Mouse (Mus musculus): ENCODE results near the gene Sema5b. TPM values are rescaled to one million over a fixed set of nuclear protein-coding genes. Genes with fewer than 3 reads are reported as not detected.

The Sema5b gene
- polyA plus RNA-seq, 1 experiment, result 0.28 TPM

DNA sequence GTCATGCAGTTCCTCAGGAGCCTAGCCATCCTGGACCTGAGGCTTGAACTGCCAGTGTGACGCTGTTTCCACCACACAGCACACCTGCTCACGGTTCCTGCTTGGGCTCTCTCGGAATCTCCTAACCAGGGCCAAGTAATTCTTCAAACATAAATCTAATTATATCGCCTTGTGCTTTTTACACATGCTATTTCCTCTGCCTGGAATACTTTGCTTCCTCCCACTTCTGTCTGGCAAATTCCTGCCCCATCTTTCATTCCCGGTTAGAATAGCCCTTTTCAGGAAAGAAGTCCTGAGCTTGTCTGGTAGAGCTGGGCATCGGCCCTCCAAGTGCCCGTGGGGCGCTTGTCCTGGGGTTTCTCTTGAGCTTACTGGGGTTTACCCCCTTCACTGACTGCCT lies 3.3 kb upstream of the Sema5b start:
- no peak overlapping the region for H3K4me3 ChIP-seq (ENCODE audit: extremely low read depth, insufficient read depth, insufficient read length)
- peaks cover 2% of the 10 kb centered on the region; the same call in 1 of the 2 replicates for H3K4me1 ChIP-seq (ENCODE audit: control insufficient read depth, insufficient read depth, insufficient read length)
- no peak for DNase-seq (ENCODE audit: low read depth in 1 of 2, low spot score in 2 of 2)
- 72% methylated on average over 8 of the region's 8 CpGs for WGBS
- H3K36me3 ChIP-seq (ENCODE audit: control insufficient read depth, insufficient read depth, low read length), result no peaks in the 10 kb centered on the region
- no peak overlapping the region for H3K27ac ChIP-seq (ENCODE audit: insufficient read depth, low read length)
- peaks cover 13% of the 10 kb centered on the region for H3K27me3 ChIP-seq (ENCODE audit: control insufficient read depth, insufficient read depth, low read length)
- TF ChIP-seq CTCF (IDR thresholded peaks at IDR 0.05; ENCODE audit: extremely low read depth, insufficient read depth, insufficient read length, insufficient replicate concordance) (no peak), POLR2A (IDR thresholded peaks at IDR 0.05; ENCODE audit: low read depth, low read length) (no peak)

DNA sequence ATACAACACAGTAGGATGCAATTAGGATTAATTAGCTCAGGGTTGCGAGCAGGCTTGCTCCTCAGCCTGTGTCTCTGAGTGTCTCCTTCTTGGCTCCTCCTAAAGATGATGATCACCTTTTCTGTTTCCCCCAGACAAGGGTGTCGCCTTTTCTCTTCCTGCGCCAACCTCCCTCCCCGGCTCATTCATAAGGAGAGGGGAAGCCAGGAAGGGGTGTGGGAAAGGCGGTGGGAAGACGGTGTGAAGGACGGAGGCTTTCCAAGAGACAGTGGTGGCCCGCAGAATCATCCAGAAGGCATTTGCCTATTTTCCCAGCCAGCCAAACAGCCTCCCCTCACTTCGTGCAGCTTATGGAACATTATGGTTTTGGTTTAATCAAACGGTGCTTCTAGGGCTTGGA lies 1.9 kb upstream of the Sema5b start:
- DNase-seq (ENCODE audit: low read depth in 1 of 2, low spot score in 2 of 2), result no peak
- Histone ChIP-seq H3K27ac (ENCODE audit: insufficient read depth, low read length) (no peak overlapping the region), H3K4me3 (ENCODE audit: extremely low read depth, insufficient read depth, insufficient read length) (no peak overlapping the region), H3K36me3 (ENCODE audit: control insufficient read depth, insufficient read depth, low read length) (no peaks in the 10 kb centered on the region), H3K4me1 (ENCODE audit: control insufficient read depth, insufficient read depth, insufficient read length) (peaks cover 2% of the 10 kb centered on the region; the same call in 1 of the 2 replicates), H3K27me3 (ENCODE audit: control insufficient read depth, insufficient read depth, low read length) (peaks cover 13% of the 10 kb centered on the region)
- 45% methylated on average over 10 of the region's 10 CpGs for WGBS
- no peak for TF ChIP-seq CTCF (IDR thresholded peaks at IDR 0.05; ENCODE audit: extremely low read depth, insufficient read depth, insufficient read length, insufficient replicate concordance)
- TF ChIP-seq POLR2A (IDR thresholded peaks at IDR 0.05; ENCODE audit: low read depth, low read length), result no peak

DNA sequence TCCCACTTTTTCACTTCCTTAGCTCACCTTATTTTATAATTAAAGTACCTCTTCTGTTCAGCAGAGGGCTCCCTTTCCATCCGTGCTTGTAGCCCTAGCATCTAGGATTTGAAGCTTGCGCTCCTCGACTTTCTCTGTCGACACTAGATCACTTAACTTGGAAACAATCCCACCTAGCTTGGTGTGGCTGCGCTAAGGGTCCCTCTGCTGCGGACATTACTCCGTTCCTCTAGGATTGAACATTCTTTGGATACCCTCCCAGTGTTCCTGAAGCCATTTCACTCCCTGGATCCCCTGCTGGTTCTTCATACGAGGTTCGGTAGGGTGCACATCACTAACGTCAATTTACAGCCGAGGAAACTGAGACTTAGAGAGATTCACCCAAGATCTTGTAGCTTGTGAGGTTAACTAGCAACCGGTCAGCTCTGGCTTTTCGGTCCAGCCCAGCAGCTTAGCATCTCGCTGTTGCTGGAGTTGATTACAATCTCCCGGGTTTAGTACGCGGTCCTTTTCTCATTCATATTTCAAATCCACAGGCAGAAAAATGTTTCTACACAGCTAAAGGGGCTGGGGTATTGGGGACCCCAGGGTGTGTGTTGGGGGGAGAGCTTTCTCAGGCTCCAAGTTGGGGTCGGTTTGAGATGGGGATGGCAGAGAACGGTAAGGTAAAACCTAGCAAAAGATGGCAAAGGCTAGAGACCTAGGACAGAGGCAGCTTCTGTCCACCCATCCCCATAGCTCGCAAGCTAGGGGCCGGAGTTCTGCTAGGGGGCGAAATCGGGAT lies 420 bp upstream of the Sema5b start:
- DNase-seq (ENCODE audit: low read depth in 1 of 2, low spot score in 2 of 2), result no peak
- Histone ChIP-seq H3K27ac (ENCODE audit: insufficient read depth, low read length) (no peak overlapping the region), H3K27me3 (ENCODE audit: control insufficient read depth, insufficient read depth, low read length) (peaks cover 13% of the 10 kb centered on the region), H3K36me3 (ENCODE audit: control insufficient read depth, insufficient read depth, low read length) (no peaks in the 10 kb centered on the region), H3K4me3 (ENCODE audit: extremely low read depth, insufficient read depth, insufficient read length) (no peak overlapping the region), H3K4me1 (ENCODE audit: control insufficient read depth, insufficient read depth, insufficient read length) (peaks cover 2% of the 10 kb centered on the region; the same call in 1 of the 2 replicates)
- TF ChIP-seq POLR2A (IDR thresholded peaks at IDR 0.05; ENCODE audit: low read depth, low read length), result no peak
- no peak for TF ChIP-seq CTCF (IDR thresholded peaks at IDR 0.05; ENCODE audit: extremely low read depth, insufficient read depth, insufficient read length, insufficient replicate concordance)
- 4% methylated on average over 23 of the region's 23 CpGs for WGBS

GRCm38 (mm10) chr16:35541661-35542420 lies 896 bp downstream of the Sema5b start:
- 5% methylated on average over 54 of the region's 54 CpGs for WGBS
- H3K36me3 ChIP-seq (ENCODE audit: control insufficient read depth, insufficient read depth, low read length), result no peaks in the 10 kb centered on the region
- TF ChIP-seq CTCF (IDR thresholded peaks at IDR 0.05; ENCODE audit: extremely low read depth, insufficient read depth, insufficient read length, insufficient replicate concordance), result no peak
- TF ChIP-seq POLR2A (IDR thresholded peaks at IDR 0.05; ENCODE audit: low read depth, low read length), result no peak
- peaks cover 13% of the 10 kb centered on the region for H3K27me3 ChIP-seq (ENCODE audit: control insufficient read depth, insufficient read depth, low read length)
- H3K27ac ChIP-seq (ENCODE audit: insufficient read depth, low read length), result no peak overlapping the region
- DNase-seq (ENCODE audit: low read depth in 1 of 2, low spot score in 2 of 2), result no peak
- H3K4me3 ChIP-seq (ENCODE audit: extremely low read depth, insufficient read depth, insufficient read length), result no peak overlapping the region
- peaks cover 2% of the 10 kb centered on the region; the same call in 1 of the 2 replicates for H3K4me1 ChIP-seq (ENCODE audit: control insufficient read depth, insufficient read depth, insufficient read length)

GRCm38 (mm10) chr16:35542421-35542780 lies 1.5 kb downstream of the Sema5b start:
- peaks cover 13% of the 10 kb centered on the region for H3K27me3 ChIP-seq (ENCODE audit: control insufficient read depth, insufficient read depth, low read length)
- no peak for TF ChIP-seq POLR2A (IDR thresholded peaks at IDR 0.05; ENCODE audit: low read depth, low read length)

GRCm38 (mm10) chr16:35545723-35546122 lies 4.8 kb downstream of the Sema5b start:
- Histone ChIP-seq H3K4me1 (ENCODE audit: control insufficient read depth, insufficient read depth, insufficient read length) (peaks cover 2% of the 10 kb centered on the region; the same call in 1 of the 2 replicates), H3K27ac (ENCODE audit: insufficient read depth, low read length) (no peak overlapping the region), H3K4me3 (ENCODE audit: extremely low read depth, insufficient read depth, insufficient read length) (no peak overlapping the region), H3K27me3 (ENCODE audit: control insufficient read depth, insufficient read depth, low read length) (peaks cover 13% of the 10 kb centered on the region), H3K36me3 (ENCODE audit: control insufficient read depth, insufficient read depth, low read length) (no peaks in the 10 kb centered on the region)
- DNase-seq (ENCODE audit: low read depth in 1 of 2, low spot score in 2 of 2), result no peak
- TF ChIP-seq CTCF (IDR thresholded peaks at IDR 0.05; ENCODE audit: extremely low read depth, insufficient read depth, insufficient read length, insufficient replicate concordance) (no peak), POLR2A (IDR thresholded peaks at IDR 0.05; ENCODE audit: low read depth, low read length) (no peak)
- 52% methylated on average over 4 of the region's 4 CpGs for WGBS

More at GRCm38 (mm10) chr16:35542421-35542780, 1.5 kb downstream of the Sema5b start:
- Histone ChIP-seq H3K4me3 (ENCODE audit: extremely low read depth, insufficient read depth, insufficient read length) (no peak overlapping the region), H3K4me1 (ENCODE audit: control insufficient read depth, insufficient read depth, insufficient read length) (peaks cover 2% of the 10 kb centered on the region; the same call in 1 of the 2 replicates), H3K27ac (ENCODE audit: insufficient read depth, low read length) (no peak overlapping the region), H3K36me3 (ENCODE audit: control insufficient read depth, insufficient read depth, low read length) (no peaks in the 10 kb centered on the region)
- no peak for DNase-seq (ENCODE audit: low read depth in 1 of 2, low spot score in 2 of 2)
- WGBS, result 9% methylated on average over 27 of the region's 27 CpGs

Data from spleen, adult 2 months (tissue).